Mouse (Mus musculus): ENCODE data around the gene Wbp2nl.
A peak's percentile ranks its signal among the peaks of the same experiment; 100 is the strongest.

- no peak for TF ChIP-seq CTCF (IDR thresholded peaks at IDR 0.05; ENCODE audit: low read depth, low read length)
- no peak for TF ChIP-seq POLR2A (IDR thresholded peaks at IDR 0.05; ENCODE audit: insufficient read depth, low read length)
- peak; percentile 10; the same call in 1 of the 2 replicates for TF ChIP-seq EP300 (IDR thresholded peaks at IDR 0.05; ENCODE audit: insufficient read depth, low read depth, low read length)
Measured at GRCm38 (mm10) chr15:82345820-82346470, 47.2 kb downstream of the Wbp2nl start.

Measured in ES-Bruce4 (cell line).